Mouse (Mus musculus) midbrain, embryonic 13.5 days (tissue): ENCODE results near the gene Pik3c2g. TPM values are rescaled to one million over a fixed set of nuclear protein-coding genes. Genes with fewer than 3 reads are reported as not detected.

ENCODE experiments used
- ATAC-seq: fragments of 200-750 bp; cut with Nextera tagmentation; 2 replicates; pipeline ENCODE4 v1.8.0; 2017; ENCODE audit warnings: mild to moderate bottlenecking, moderate TSS enrichment, moderate library complexity
- H3K27ac ChIP-seq: fragments of 300-500 bp; sonication (generic); 2 replicates; pipeline ENCODE4 v1.5.1; 2015; ENCODE audit warnings: inconsistent platforms, mild to moderate bottlenecking, moderate library complexity
- H3K27me3 ChIP-seq: fragments of 300-500 bp; sonication (generic); 2 replicates; pipeline ENCODE4 v1.6.1; 2015; ENCODE audit warnings: mild to moderate bottlenecking, inconsistent platforms
- H3K36me3 ChIP-seq: fragments of 300-500 bp; sonication (generic); 2 replicates; pipeline ENCODE4 v1.6.1; 2015; ENCODE audit warnings: mild to moderate bottlenecking, inconsistent platforms
- H3K4me1 ChIP-seq: fragments of 300-500 bp; sonication (generic); replicated peaks from 2 replicates; pipeline ENCODE4 v1.6.1; 2015; ENCODE audit warnings: inconsistent platforms
- H3K4me2 ChIP-seq: fragments of 300-500 bp; sonication (generic); replicated peaks from 2 replicates; pipeline ENCODE4 v1.6.1; 2015; ENCODE audit warnings: moderate library complexity, mild to moderate bottlenecking, inconsistent platforms
- H3K4me3 ChIP-seq: fragments of 300-500 bp; sonication (generic); replicated peaks from 2 replicates; pipeline ENCODE4 v1.5.1; 2015; ENCODE audit warnings: mild to moderate bottlenecking, inconsistent platforms
- H3K9ac ChIP-seq: fragments of 300-500 bp; sonication (generic); replicated peaks from 2 replicates; pipeline ENCODE4 v1.6.1; 2015; ENCODE audit warnings: mild to moderate bottlenecking, inconsistent platforms
- H3K9me3 ChIP-seq: fragments of 300-500 bp; sonication (generic); 2 replicates; pipeline ENCODE4 v1.6.1; 2016; ENCODE audit warnings: mild to moderate bottlenecking, inconsistent platforms
- WGBS: fragments of 180-500 bp; shearing (Covaris S2); methylation state at CpG from one replicate; pipeline ENCODE4 v1.1.7; 2015; 5-methylcytosine and 5-hydroxymethylcytosine counted together
- polyA plus RNA-seq: library from polyadenylated mRNA; unstranded; fragments of >200 nt; fragmentation: Nextera tagmentation; extraction: Ambion mirVana; gene quantifications from 2 replicates; pipeline ENCODE4 v1.2.1, GENCODE M21; 2015

The Pik3c2g gene
- polyA plus RNA-seq, 1 experiment from 2014 or later, result 0.24 TPM

- no peak for ATAC-seq
- Histone ChIP-seq H3K27ac (no peak overlapping the region), H3K4me2 (no peak overlapping the region), H3K36me3 (no peaks in the 10 kb centered on the region), H3K9me3 (no peaks in the 10 kb centered on the region), H3K27me3 (no peaks in the 10 kb centered on the region), H3K9ac (no peak overlapping the region), H3K4me1 (no peaks in the 10 kb centered on the region), H3K4me3 (no peak overlapping the region)
- WGBS, result 92% methylated on average over 3 of the region's 3 CpGs
These were observed 265.8 kb downstream of the Pik3c2g start for GRCm38 (mm10) chr6:139852836-139853235.

- no peak for ATAC-seq
- H3K4me2 ChIP-seq, result no peak overlapping the region
- no peaks in the 10 kb centered on the region for H3K9me3 ChIP-seq
- H3K4me1 ChIP-seq, result no peaks in the 10 kb centered on the region
- no peak overlapping the region for H3K27ac ChIP-seq
- no peaks in the 10 kb centered on the region for H3K36me3 ChIP-seq
- H3K9ac ChIP-seq, result no peak overlapping the region
- H3K4me3 ChIP-seq, result no peak overlapping the region
- no peaks in the 10 kb centered on the region for H3K27me3 ChIP-seq
- WGBS, result 94% methylated on average over 3 of the region's 3 CpGs
These were observed 273.1 kb downstream of the Pik3c2g start for GRCm38 (mm10) chr6:139860141-139860540.

GRCm38 (mm10) chr6:139861534-139861933 is 274.5 kb downstream of the Pik3c2g start:
- no peaks in the 10 kb centered on the region for H3K9me3 ChIP-seq
- H3K4me3 ChIP-seq, result no peak overlapping the region
- H3K36me3 ChIP-seq, result no peaks in the 10 kb centered on the region
- no peaks in the 10 kb centered on the region for H3K27me3 ChIP-seq
- ATAC-seq, result no peak
- no peak overlapping the region for H3K4me2 ChIP-seq
- no peak overlapping the region for H3K9ac ChIP-seq
- H3K4me1 ChIP-seq, result no peaks in the 10 kb centered on the region
- WGBS, result 89% methylated on average over 2 of the region's 2 CpGs
- no peak overlapping the region for H3K27ac ChIP-seq

- no peak overlapping the region for H3K4me2 ChIP-seq
- H3K27ac ChIP-seq, result no peak overlapping the region
- no peaks in the 10 kb centered on the region for H3K36me3 ChIP-seq
- H3K4me1 ChIP-seq, result no peaks in the 10 kb centered on the region
- 87% methylated on average over 18 of the region's 18 CpGs for WGBS
- no peaks in the 10 kb centered on the region for H3K27me3 ChIP-seq
- H3K4me3 ChIP-seq, result no peak overlapping the region
- ATAC-seq, result no peak
- H3K9me3 ChIP-seq, result no peaks in the 10 kb centered on the region
- no peak overlapping the region for H3K9ac ChIP-seq
These were observed 278.1 kb downstream of the Pik3c2g start for GRCm38 (mm10) chr6:139865059-139865673.

- H3K27ac ChIP-seq, result no peak overlapping the region
- no peak overlapping the region for H3K4me3 ChIP-seq
- ATAC-seq, result peak; percentile 56; the same call in 1 of the 2 replicates
- 46% methylated on average over 3 of the region's 3 CpGs for WGBS
- no peaks in the 10 kb centered on the region for H3K27me3 ChIP-seq
- no peaks in the 10 kb centered on the region for H3K4me1 ChIP-seq
- H3K4me2 ChIP-seq, result no peak overlapping the region
- H3K36me3 ChIP-seq, result no peaks in the 10 kb centered on the region
- no peaks in the 10 kb centered on the region for H3K9me3 ChIP-seq
- H3K9ac ChIP-seq, result no peak overlapping the region
These were observed 287.6 kb downstream of the Pik3c2g start for GRCm38 (mm10) chr6:139874418-139875176.

- no peaks in the 10 kb centered on the region for H3K36me3 ChIP-seq
- H3K27me3 ChIP-seq, result no peaks in the 10 kb centered on the region
- no peak for ATAC-seq
- H3K4me1 ChIP-seq, result no peaks in the 10 kb centered on the region
- H3K9me3 ChIP-seq, result no peaks in the 10 kb centered on the region
- no peak overlapping the region for H3K27ac ChIP-seq
- no peak overlapping the region for H3K4me2 ChIP-seq
- H3K9ac ChIP-seq, result no peak overlapping the region
- WGBS, result 98% methylated on average over 1 of the region's 1 CpGs
- no peak overlapping the region for H3K4me3 ChIP-seq
These were observed 289.7 kb downstream of the Pik3c2g start for GRCm38 (mm10) chr6:139876691-139877090.

GRCm38 (mm10) chr6:139877476-139878361 is 290.7 kb downstream of the Pik3c2g start:
- H3K9ac ChIP-seq, result no peak overlapping the region
- no peaks in the 10 kb centered on the region for H3K27me3 ChIP-seq
- ATAC-seq, result no peak; the same call in 1 of the 2 replicates
- H3K4me3 ChIP-seq, result no peak overlapping the region
- H3K9me3 ChIP-seq, result no peaks in the 10 kb centered on the region
- no peaks in the 10 kb centered on the region for H3K36me3 ChIP-seq
- no peak overlapping the region for H3K27ac ChIP-seq
- H3K4me2 ChIP-seq, result no peak overlapping the region
- 70% methylated on average over 6 of the region's 6 CpGs for WGBS
- H3K4me1 ChIP-seq, result no peaks in the 10 kb centered on the region

- WGBS, result 87% methylated on average over 1 of the region's 1 CpGs
- H3K36me3 ChIP-seq, result no peaks in the 10 kb centered on the region
- no peak for ATAC-seq
- H3K27ac ChIP-seq, result no peak overlapping the region
- no peaks in the 10 kb centered on the region for H3K4me1 ChIP-seq
- H3K9me3 ChIP-seq, result no peaks in the 10 kb centered on the region
- no peak overlapping the region for H3K9ac ChIP-seq
- no peak overlapping the region for H3K4me2 ChIP-seq
- no peak overlapping the region for H3K4me3 ChIP-seq
- H3K27me3 ChIP-seq, result no peaks in the 10 kb centered on the region
These were observed 291.3 kb downstream of the Pik3c2g start for GRCm38 (mm10) chr6:139878362-139878696.

- Histone ChIP-seq H3K27me3 (no peaks in the 10 kb centered on the region), H3K27ac (no peak overlapping the region), H3K9me3 (no peaks in the 10 kb centered on the region), H3K4me1 (0 out of 2 replicates have a peak, but pooled peaks cover 1% of the 10 kb centered on the region), H3K36me3 (no peaks in the 10 kb centered on the region), H3K9ac (no peak overlapping the region), H3K4me3 (no peak overlapping the region), H3K4me2 (no peak overlapping the region)
- no peak for ATAC-seq
- 89% methylated on average over 2 of the region's 2 CpGs for WGBS
These were observed 295.1 kb downstream of the Pik3c2g start for GRCm38 (mm10) chr6:139882076-139882475.

- ATAC-seq, result peak; percentile 56; the same call in 1 of the 2 replicates
These were observed 300.2 kb downstream of the Pik3c2g start for GRCm38 (mm10) chr6:139887175-139887574.

GRCm38 (mm10) chr6:139895637-139896036 is 308.6 kb downstream of the Pik3c2g start:
- no peak for ATAC-seq
- Histone ChIP-seq H3K36me3 (no peaks in the 10 kb centered on the region), H3K9ac (no peak overlapping the region), H3K4me2 (no peak overlapping the region), H3K27ac (no peak overlapping the region), H3K4me3 (no peak overlapping the region), H3K4me1 (peaks cover under 1% of the 10 kb centered on the region), H3K27me3 (no peaks in the 10 kb centered on the region), H3K9me3 (no peaks in the 10 kb centered on the region)
- 73% methylated on average over 2 of the region's 2 CpGs for WGBS

More at GRCm38 (mm10) chr6:139887175-139887574, 300.2 kb downstream of the Pik3c2g start:
- H3K9me3 ChIP-seq, result no peaks in the 10 kb centered on the region
- no peak overlapping the region for H3K4me3 ChIP-seq
- H3K4me2 ChIP-seq, result no peak overlapping the region
- H3K27ac ChIP-seq, result no peak overlapping the region
- H3K4me1 ChIP-seq, result peaks cover 12% of the 10 kb centered on the region
- H3K36me3 ChIP-seq, result no peaks in the 10 kb centered on the region
- no peaks in the 10 kb centered on the region for H3K27me3 ChIP-seq
- H3K9ac ChIP-seq, result no peak overlapping the region

- Histone ChIP-seq H3K4me2 (no peak overlapping the region), H3K36me3 (no peaks in the 10 kb centered on the region), H3K9me3 (no peaks in the 10 kb centered on the region), H3K9ac (no peak overlapping the region), H3K27me3 (no peaks in the 10 kb centered on the region), H3K27ac (no peak overlapping the region), H3K4me3 (no peak overlapping the region), H3K4me1 (no peaks in the 10 kb centered on the region)
- no peak for ATAC-seq
- WGBS, result 91% methylated on average over 8 of the region's 8 CpGs
These were observed 312.7 kb downstream of the Pik3c2g start for GRCm38 (mm10) chr6:139899630-139900151.
